Mouse (Mus musculus): ENCODE results near the gene Prss38. TPM values are rescaled to one million over a fixed set of nuclear protein-coding genes. Genes with fewer than 3 reads are reported as not detected.

Gene Prss38
- 0.07 TPM in 1 of 2 replicates, not detected in the other for polyA plus RNA-seq (2015; fragmentation: Nextera tagmentation; extraction: Ambion mirVana)

DNA sequence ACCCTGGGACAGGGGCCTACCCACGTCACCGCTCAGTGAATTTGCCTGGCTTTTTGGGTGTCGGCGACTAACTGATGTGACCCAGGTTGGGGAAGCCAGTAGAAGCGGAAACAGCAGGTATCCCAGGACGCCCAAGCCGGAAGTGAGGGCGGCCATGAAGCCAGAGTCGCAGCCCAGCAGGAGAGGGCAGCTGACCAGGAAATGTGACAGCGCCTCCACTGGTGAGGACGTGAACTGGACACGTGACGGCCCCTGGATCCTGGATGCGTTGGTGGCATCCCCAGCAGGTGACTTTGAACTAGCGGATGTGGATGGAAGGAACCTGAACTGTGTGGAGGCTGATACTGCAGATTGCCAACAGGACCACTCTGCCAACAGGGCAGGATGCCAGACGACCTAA, at the start of gene Prss38:
TSS of gene Prss38 (minus strand) at position 183 of the 400 bp plus-strand sequence.
- Histone ChIP-seq H3K4me3 (ENCODE audit: low read depth, low read length) (no peak within 1 kb of the TSS), H3K9me3 (ENCODE audit: control insufficient read depth, low read length) (no peaks in the 10 kb centered on the region), H3K27ac (replicated peaks) (no peak within 1 kb of the TSS), H3K4me2 (replicated peaks; ENCODE audit: low read depth) (no peak within 1 kb of the TSS), H3K27me3 (ENCODE audit: control insufficient read depth, insufficient read depth, low read length) (no peaks in the 10 kb centered on the region), H3K36me3 (ENCODE audit: control insufficient read depth, insufficient read depth, low read length) (no peaks in the 10 kb centered on the region), H3K9ac (ENCODE audit: low read length) (no peak within 1 kb of the TSS), H3K4me1 (replicated peaks; ENCODE audit: control insufficient read depth, insufficient read depth) (0 out of 2 replicates have a peak, but pooled peaks cover 2% of the 10 kb centered on the region)
- 72% methylated on average over 16 of the region's 16 CpGs for WGBS
- TF ChIP-seq EP300 (optimal IDR thresholded peaks at IDR 0.05) = no peak
- peak; percentile 46 for TF ChIP-seq CTCF (IDR thresholded peaks at IDR 0.05; ENCODE audit: low read depth)
- DNase-seq (ENCODE audit: low spot score) (no peak), ATAC-seq (ENCODE audit: low FRiP score, low TSS enrichment) (no peak)

DNA sequence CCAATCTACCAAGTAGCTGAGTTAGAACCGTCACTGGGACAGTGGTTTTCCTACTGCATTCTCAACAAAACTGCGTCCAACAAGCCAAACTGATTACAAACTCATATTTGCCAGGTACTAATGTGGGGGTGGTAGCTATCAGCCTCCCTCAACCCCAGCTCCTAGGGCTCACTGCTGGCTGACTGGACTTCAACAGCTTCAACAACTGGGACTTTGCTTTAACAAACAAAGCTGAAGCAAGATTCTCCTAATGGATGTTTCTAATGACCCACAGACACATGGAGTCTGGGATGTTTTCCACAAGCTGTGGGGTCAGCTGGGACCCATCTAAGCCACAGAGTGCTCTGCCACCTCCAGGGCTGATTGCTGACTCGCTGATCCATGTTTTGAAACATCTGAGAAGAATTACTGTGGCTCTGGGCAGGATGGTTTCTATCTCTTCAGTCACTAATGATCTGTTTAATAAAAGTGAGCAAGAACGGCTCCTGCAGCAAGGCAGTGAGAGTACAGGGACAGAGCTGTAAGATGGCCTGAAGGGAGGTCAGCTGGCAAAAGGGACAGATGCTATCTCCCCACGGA, 47.6 kb upstream of the Prss38 start:
- TF ChIP-seq CTCF (IDR thresholded peaks at IDR 0.05; ENCODE audit: low read depth) (peak; percentile 29; the same call in 1 of the 2 replicates), EP300 (optimal IDR thresholded peaks at IDR 0.05) (no peak)
- Histone ChIP-seq H3K4me3 (ENCODE audit: low read depth, low read length) (no peak overlapping the region), H3K4me2 (replicated peaks; ENCODE audit: low read depth) (no peak overlapping the region), H3K9me3 (ENCODE audit: control insufficient read depth, low read length) (no peaks in the 10 kb centered on the region), H3K27ac (replicated peaks) (peak overlapping the region; percentile 18; the same call in 1 of the 2 replicates), H3K27me3 (ENCODE audit: control insufficient read depth, insufficient read depth, low read length) (no peaks in the 10 kb centered on the region), H3K9ac (ENCODE audit: low read length) (no peak overlapping the region), H3K36me3 (ENCODE audit: control insufficient read depth, insufficient read depth, low read length) (peaks cover 4% of the 10 kb centered on the region), H3K4me1 (replicated peaks; ENCODE audit: control insufficient read depth, insufficient read depth) (no peaks in the 10 kb centered on the region)
- no peak for DNase-seq (ENCODE audit: low spot score)
- ATAC-seq (ENCODE audit: low FRiP score, low TSS enrichment) = no peak
- WGBS = 59% methylated on average over 5 of the region's 5 CpGs

DNA sequence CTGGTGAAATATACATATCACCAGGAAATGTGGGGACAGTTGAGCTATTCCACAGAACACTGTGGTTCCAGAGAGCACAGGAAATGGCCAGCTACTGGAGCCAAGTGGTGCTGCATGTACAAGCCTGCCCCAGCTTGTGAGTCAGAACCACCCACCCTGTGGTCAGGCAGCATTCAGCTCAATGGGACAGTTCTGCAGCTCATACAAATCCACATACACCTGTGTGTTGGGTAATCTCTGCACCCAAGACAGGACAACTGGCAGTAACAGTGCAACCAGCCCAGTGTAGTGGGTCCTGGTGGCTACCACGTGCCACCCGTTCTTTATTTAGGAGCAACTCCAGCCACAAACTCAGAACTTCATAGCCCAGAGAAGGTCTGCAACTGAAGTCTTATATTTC, 46.5 kb upstream of the Prss38 start:
- Histone ChIP-seq H3K9ac (ENCODE audit: low read length) (no peak overlapping the region), H3K4me2 (replicated peaks; ENCODE audit: low read depth) (no peak overlapping the region), H3K4me1 (replicated peaks; ENCODE audit: control insufficient read depth, insufficient read depth) (no peaks in the 10 kb centered on the region), H3K27ac (replicated peaks) (no peak overlapping the region), H3K27me3 (ENCODE audit: control insufficient read depth, insufficient read depth, low read length) (no peaks in the 10 kb centered on the region), H3K4me3 (ENCODE audit: low read depth, low read length) (no peak overlapping the region), H3K36me3 (ENCODE audit: control insufficient read depth, insufficient read depth, low read length) (peaks cover 3% of the 10 kb centered on the region), H3K9me3 (ENCODE audit: control insufficient read depth, low read length) (no peaks in the 10 kb centered on the region)
- ATAC-seq (ENCODE audit: low FRiP score, low TSS enrichment) = no peak
- TF ChIP-seq EP300 (optimal IDR thresholded peaks at IDR 0.05) (no peak), CTCF (IDR thresholded peaks at IDR 0.05; ENCODE audit: low read depth) (no peak)
- no peak for DNase-seq (ENCODE audit: low spot score)
- WGBS = 84% methylated on average over 2 of the region's 2 CpGs

DNA sequence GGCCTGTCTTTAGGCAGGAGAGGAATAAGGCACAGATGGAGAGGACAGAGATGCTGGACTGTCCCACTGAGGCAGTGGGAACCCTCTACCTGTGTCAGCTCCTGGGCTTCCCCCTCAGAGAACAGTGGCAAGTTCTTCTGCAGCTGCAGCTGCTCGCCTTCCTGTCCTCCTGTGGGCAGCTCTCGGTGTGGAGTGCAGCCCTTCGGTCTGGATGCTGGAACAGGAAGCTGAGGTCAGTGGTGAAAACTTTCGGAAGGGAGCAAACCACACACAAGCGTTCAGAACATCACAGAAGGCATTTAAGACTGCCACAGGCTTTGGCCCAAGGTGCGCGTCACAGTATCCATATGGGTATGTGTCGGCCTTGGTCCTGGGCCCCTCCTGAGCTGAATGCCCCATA, 46.0 kb upstream of the Prss38 start:
- no peak overlapping the region for H3K9ac ChIP-seq (ENCODE audit: low read length)
- DNase-seq (ENCODE audit: low spot score) (no peak), ATAC-seq (ENCODE audit: low FRiP score, low TSS enrichment) (no peak)
- no peaks in the 10 kb centered on the region for H3K4me1 ChIP-seq (replicated peaks; ENCODE audit: control insufficient read depth, insufficient read depth)
- no peak overlapping the region for H3K4me2 ChIP-seq (replicated peaks; ENCODE audit: low read depth)
- no peak overlapping the region for H3K4me3 ChIP-seq (ENCODE audit: low read depth, low read length)
- no peak overlapping the region for H3K27ac ChIP-seq (replicated peaks)
- no peak for TF ChIP-seq EP300 (optimal IDR thresholded peaks at IDR 0.05)
- no peak for TF ChIP-seq CTCF (IDR thresholded peaks at IDR 0.05; ENCODE audit: low read depth)
- 78% methylated on average over 8 of the region's 8 CpGs for WGBS
- H3K9me3 ChIP-seq (ENCODE audit: control insufficient read depth, low read length) = no peaks in the 10 kb centered on the region
- no peaks in the 10 kb centered on the region for H3K27me3 ChIP-seq (ENCODE audit: control insufficient read depth, insufficient read depth, low read length)
- H3K36me3 ChIP-seq (ENCODE audit: control insufficient read depth, insufficient read depth, low read length) = peaks cover 3% of the 10 kb centered on the region

DNA sequence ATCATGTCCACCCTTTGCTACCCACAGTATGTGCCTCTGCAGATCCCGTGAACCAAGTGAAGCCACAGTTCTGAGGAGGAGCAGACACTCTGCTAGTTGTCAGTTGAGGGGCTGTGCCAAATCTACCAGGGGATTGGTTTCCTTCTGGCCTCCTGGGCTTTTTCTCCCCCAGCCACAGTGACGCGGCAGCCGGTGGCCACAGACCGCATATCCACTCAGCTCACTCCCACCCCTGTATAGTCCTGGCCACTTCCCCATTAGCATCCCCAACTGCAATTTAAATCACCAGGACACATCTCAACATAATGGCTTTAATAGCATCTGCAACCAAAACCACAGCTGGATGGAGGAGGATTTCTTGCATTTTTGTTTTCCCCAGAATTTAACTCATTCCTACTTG, 43.3 kb upstream of the Prss38 start:
- WGBS = 64% methylated on average over 5 of the region's 5 CpGs
- H3K9me3 ChIP-seq (ENCODE audit: control insufficient read depth, low read length) = no peaks in the 10 kb centered on the region
- H3K4me2 ChIP-seq (replicated peaks; ENCODE audit: low read depth) = no peak overlapping the region
- H3K27me3 ChIP-seq (ENCODE audit: control insufficient read depth, insufficient read depth, low read length) = no peaks in the 10 kb centered on the region
- H3K27ac ChIP-seq (replicated peaks) = no peak overlapping the region
- no peak for DNase-seq (ENCODE audit: low spot score)
- ATAC-seq (ENCODE audit: low FRiP score, low TSS enrichment) = no peak
- H3K4me1 ChIP-seq (replicated peaks; ENCODE audit: control insufficient read depth, insufficient read depth) = no peaks in the 10 kb centered on the region
- H3K36me3 ChIP-seq (ENCODE audit: control insufficient read depth, insufficient read depth, low read length) = peaks cover 3% of the 10 kb centered on the region
- TF ChIP-seq EP300 (optimal IDR thresholded peaks at IDR 0.05) = no peak
- TF ChIP-seq CTCF (IDR thresholded peaks at IDR 0.05; ENCODE audit: low read depth) = no peak
- H3K4me3 ChIP-seq (ENCODE audit: low read depth, low read length) = no peak overlapping the region
- H3K9ac ChIP-seq (ENCODE audit: low read length) = no peak overlapping the region
